Mouse (Mus musculus): ENCODE data around the gene Prune1. TPM values are rescaled to one million over a fixed set of nuclear protein-coding genes. Genes with fewer than 3 reads are reported as not detected.

Gene Prune1
- polyA plus RNA-seq, 1 experiment from 2014 or later: 10.1 TPM

GRCm38 (mm10) chr3:95210585-95210984, 71.3 kb downstream of the Prune1 start:
- H3K4me1 ChIP-seq (replicated peaks; ENCODE audit: control insufficient read depth, insufficient read depth): no peaks in the 10 kb centered on the region
- no peak for DNase-seq (ENCODE audit: low spot score)
- WGBS: 63% methylated on average over 2 of the region's 2 CpGs
- no peak for ATAC-seq (ENCODE audit: low FRiP score, low TSS enrichment)
- H3K4me3 ChIP-seq (ENCODE audit: low read depth, low read length): no peak overlapping the region
- peaks cover 12% of the 10 kb centered on the region; the same call in 1 of the 2 replicates for H3K36me3 ChIP-seq (ENCODE audit: control insufficient read depth, insufficient read depth, low read length)
- no peak for TF ChIP-seq CTCF (IDR thresholded peaks at IDR 0.05; ENCODE audit: low read depth)
- TF ChIP-seq EP300 (optimal IDR thresholded peaks at IDR 0.05): no peak
- H3K27ac ChIP-seq (replicated peaks): no peak overlapping the region
- H3K9ac ChIP-seq (ENCODE audit: low read length): no peak overlapping the region
- no peak overlapping the region for H3K4me2 ChIP-seq (replicated peaks; ENCODE audit: low read depth)
- no peaks in the 10 kb centered on the region for H3K9me3 ChIP-seq (ENCODE audit: control insufficient read depth, low read length)
- no peaks in the 10 kb centered on the region for H3K27me3 ChIP-seq (ENCODE audit: control insufficient read depth, insufficient read depth, low read length)

GRCm38 (mm10) chr3:95208286-95208685, 73.6 kb downstream of the Prune1 start:
- no peak for ATAC-seq (ENCODE audit: low FRiP score, low TSS enrichment)
- no peak overlapping the region for H3K9ac ChIP-seq (ENCODE audit: low read length)

DNA sequence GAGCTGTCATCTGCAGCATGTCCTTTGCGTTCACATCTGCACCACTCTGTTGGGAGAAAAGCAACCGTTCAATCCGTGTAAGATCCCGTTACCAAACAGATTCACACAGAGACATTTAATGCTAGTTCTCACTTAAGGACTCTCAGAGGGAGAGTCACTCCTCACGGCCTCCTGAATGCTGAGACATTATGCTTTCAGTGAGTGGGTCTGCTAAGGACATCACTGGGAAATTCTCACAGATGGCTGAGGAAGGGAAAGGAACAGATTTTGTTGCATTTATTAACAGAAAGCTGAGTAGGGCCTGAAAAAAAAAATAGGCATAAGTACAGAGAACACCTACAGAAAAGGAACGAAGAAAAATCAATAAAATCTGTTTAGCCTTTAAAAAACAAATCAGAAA, 78.0 kb downstream of the Prune1 start:
- TF ChIP-seq EP300 (optimal IDR thresholded peaks at IDR 0.05): no peak
- no peak for TF ChIP-seq CTCF (IDR thresholded peaks at IDR 0.05; ENCODE audit: low read depth)
- H3K4me2 ChIP-seq (replicated peaks; ENCODE audit: low read depth): no peak overlapping the region
- DNase-seq (ENCODE audit: low spot score) (no peak), ATAC-seq (ENCODE audit: low FRiP score, low TSS enrichment) (no peak)
- H3K27ac ChIP-seq (replicated peaks): no peak overlapping the region
- peaks cover 44% of the 10 kb centered on the region for H3K36me3 ChIP-seq (ENCODE audit: control insufficient read depth, insufficient read depth, low read length)
- no peak overlapping the region for H3K9ac ChIP-seq (ENCODE audit: low read length)
- no peaks in the 10 kb centered on the region for H3K27me3 ChIP-seq (ENCODE audit: control insufficient read depth, insufficient read depth, low read length)
- no peaks in the 10 kb centered on the region for H3K4me1 ChIP-seq (replicated peaks; ENCODE audit: control insufficient read depth, insufficient read depth)
- no peak overlapping the region for H3K4me3 ChIP-seq (ENCODE audit: low read depth, low read length)
- H3K9me3 ChIP-seq (ENCODE audit: control insufficient read depth, low read length): no peaks in the 10 kb centered on the region
- WGBS: 93% methylated on average over 6 of the region's 6 CpGs

More at GRCm38 (mm10) chr3:95208286-95208685, 73.6 kb downstream of the Prune1 start:
- DNase-seq (ENCODE audit: low spot score): no peak
- H3K4me1 ChIP-seq (replicated peaks; ENCODE audit: control insufficient read depth, insufficient read depth): no peaks in the 10 kb centered on the region
- peaks cover 18% of the 10 kb centered on the region for H3K36me3 ChIP-seq (ENCODE audit: control insufficient read depth, insufficient read depth, low read length)
- TF ChIP-seq EP300 (optimal IDR thresholded peaks at IDR 0.05): no peak
- no peak for TF ChIP-seq CTCF (IDR thresholded peaks at IDR 0.05; ENCODE audit: low read depth)
- H3K4me3 ChIP-seq (ENCODE audit: low read depth, low read length): no peak overlapping the region
- H3K27me3 ChIP-seq (ENCODE audit: control insufficient read depth, insufficient read depth, low read length): no peaks in the 10 kb centered on the region
- no peaks in the 10 kb centered on the region for H3K9me3 ChIP-seq (ENCODE audit: control insufficient read depth, low read length)
- 72% methylated on average over 2 of the region's 4 CpGs for WGBS
- H3K27ac ChIP-seq (replicated peaks): no peak overlapping the region
- no peak overlapping the region for H3K4me2 ChIP-seq (replicated peaks; ENCODE audit: low read depth)

Other genes starting within 250 kb of the Prune1 start
- 171 and 175 TPM in 2 replicates for gene Psmd4, start 239.5 kb downstream of the Prune1 start, polyA plus RNA-seq (2015; fragmentation: Nextera tagmentation; extraction: Ambion mirVana)
- gene Pip5k1a, start 175.1 kb downstream of the Prune1 start, polyA plus RNA-seq (2015; fragmentation: Nextera tagmentation; extraction: Ambion mirVana): 15.7 and 17.8 TPM in 2 replicates
- gene Vps72, start 171.1 kb downstream of the Prune1 start, polyA plus RNA-seq (2015; fragmentation: Nextera tagmentation; extraction: Ambion mirVana): 60.8 and 65.9 TPM in 2 replicates
- gene Tmod4, start 157.6 kb downstream of the Prune1 start, polyA plus RNA-seq (2015; fragmentation: Nextera tagmentation; extraction: Ambion mirVana): 0.70 and 1.0 TPM in 2 replicates
- 39.5 and 42.9 TPM in 2 replicates for gene Scnm1, start 148.1 kb downstream of the Prune1 start, polyA plus RNA-seq (2015; fragmentation: Nextera tagmentation; extraction: Ambion mirVana)
- 9.6 and 10.1 TPM in 2 replicates for gene Lysmd1, start 148.0 kb downstream of the Prune1 start, polyA plus RNA-seq (2015; fragmentation: Nextera tagmentation; extraction: Ambion mirVana)
- 5.0 and 5.3 TPM in 2 replicates for gene Tnfaip8l2, start 139.7 kb downstream of the Prune1 start, polyA plus RNA-seq (2015; fragmentation: Nextera tagmentation; extraction: Ambion mirVana)
- gene Sema6c, start 121.6 kb downstream of the Prune1 start, polyA plus RNA-seq (2015; fragmentation: Nextera tagmentation; extraction: Ambion mirVana): 1.7 and 2.2 TPM in 2 replicates
- 3.3 and 3.4 TPM in 2 replicates for gene Gabpb2, start 64.2 kb downstream of the Prune1 start, polyA plus RNA-seq (2015; fragmentation: Nextera tagmentation; extraction: Ambion mirVana)
- 88.1 and 99.4 TPM in 2 replicates for gene Cdc42se1, start 53.3 kb downstream of the Prune1 start, polyA plus RNA-seq (2015; fragmentation: Nextera tagmentation; extraction: Ambion mirVana)
- gene Mllt11, start 49.9 kb downstream of the Prune1 start, polyA plus RNA-seq (2015; fragmentation: Nextera tagmentation; extraction: Ambion mirVana): 11.0 and 11.8 TPM in 2 replicates
- 0.21 and 0.38 TPM in 2 replicates for gene Gm128, start 40.5 kb downstream of the Prune1 start, polyA plus RNA-seq (2015; fragmentation: Nextera tagmentation; extraction: Ambion mirVana)
- gene Bnipl, start 30.9 kb downstream of the Prune1 start, polyA plus RNA-seq (2015; fragmentation: Nextera tagmentation; extraction: Ambion mirVana): 16.6 and 16.8 TPM in 2 replicates
- gene Mindy1, start 731 bp downstream of the Prune1 start, polyA plus RNA-seq (2015; fragmentation: Nextera tagmentation; extraction: Ambion mirVana): 55.9 and 64.1 TPM in 2 replicates
- 57.2 and 63.1 TPM in 2 replicates for gene Anxa9, start 25.1 kb upstream of the Prune1 start, polyA plus RNA-seq (2015; fragmentation: Nextera tagmentation; extraction: Ambion mirVana)
- gene Cers2, start 32.7 kb upstream of the Prune1 start, polyA plus RNA-seq (2015; fragmentation: Nextera tagmentation; extraction: Ambion mirVana): 75.0 and 80.3 TPM in 2 replicates
- gene Setdb1, start 75.1 kb upstream of the Prune1 start, polyA plus RNA-seq (2015; fragmentation: Nextera tagmentation; extraction: Ambion mirVana): 8.6 and 9.2 TPM in 2 replicates
- gene 4930558C23Rik, start 120.8 kb upstream of the Prune1 start, polyA plus RNA-seq (2015; fragmentation: Nextera tagmentation; extraction: Ambion mirVana): 0.13 and 0.15 TPM in 2 replicates
- gene Arnt, start 152.3 kb upstream of the Prune1 start, polyA plus RNA-seq (2015; fragmentation: Nextera tagmentation; extraction: Ambion mirVana): 14.2 and 15.3 TPM in 2 replicates
- 16.3 and 18.7 TPM in 2 replicates for gene Ctsk, start 217.2 kb upstream of the Prune1 start, polyA plus RNA-seq (2015; fragmentation: Nextera tagmentation; extraction: Ambion mirVana)
- gene Ctss, start 244.7 kb upstream of the Prune1 start, polyA plus RNA-seq (2015; fragmentation: Nextera tagmentation; extraction: Ambion mirVana): 31.8 and 35.6 TPM in 2 replicates